Mouse (Mus musculus): Measurements from ENCODE around the gene Rap1gap2.

DNA sequence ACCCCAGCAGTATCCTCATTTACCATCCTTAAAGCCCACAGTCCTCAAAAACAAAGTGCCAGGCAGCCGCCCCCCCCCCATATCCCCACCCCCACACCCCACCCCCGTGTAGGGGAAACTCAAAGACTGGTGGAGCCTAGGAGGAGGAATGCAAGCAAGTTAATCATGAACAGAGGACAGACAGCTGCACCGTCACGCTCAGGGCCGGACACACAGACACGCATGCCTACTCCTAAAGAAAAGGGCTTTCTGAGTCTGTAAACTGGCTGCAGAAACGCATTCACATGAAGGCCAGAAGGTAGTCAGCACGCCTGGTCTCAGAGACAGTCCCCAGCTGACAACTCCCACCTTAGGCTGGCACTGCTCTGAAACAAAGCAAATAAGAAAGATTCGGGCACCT, 85.1 kb downstream of the Rap1gap2 start:
- TF ChIP-seq CTCF (IDR thresholded peaks at IDR 0.05; ENCODE audit: extremely low read depth, insufficient read depth, low read length) (no peak), POLR2A (IDR thresholded peaks at IDR 0.05; ENCODE audit: extremely low read depth, insufficient read depth, low read length) (no peak)

Measured in cortical plate, adult 2 months (tissue).